ENCODE assay signal across 23 mouse cellular contexts in genomic region chr19:48371787-48372186, GRCm38 (mm10).
"Had no signal": no experiment of that assay in that cellular context is flagged by ENCODE, and none has a peak within 500 bp of the region (broad histone marks: within the 10 kb centered on the region; RNA-seq: fewer than 3 reads in every experiment).

No protein-coding gene starts in this region.

- H3K27ac ChIP-seq: heart, adult 2 months; heart, embryonic 13.5 days; heart, embryonic 15.5 days; hindbrain, embryonic 13.5 days; hindbrain, embryonic 15.5 days; hindbrain, postnatal 0 days; limb, embryonic 13.5 days; limb, embryonic 15.5 days; liver, embryonic 12.5 days; liver, embryonic 14.5 days had no signal

- H3K9ac ChIP-seq: forebrain, postnatal 0 days; heart, embryonic 13.5 days; heart, embryonic 15.5 days; hindbrain, embryonic 13.5 days; hindbrain, embryonic 15.5 days; limb, embryonic 13.5 days; limb, embryonic 15.5 days; liver, embryonic 12.5 days; liver, embryonic 14.5 days had no signal

- H3K4me1 ChIP-seq: heart, embryonic 13.5 days; heart, embryonic 15.5 days; limb, embryonic 13.5 days; limb, embryonic 15.5 days; liver, embryonic 12.5 days had no signal

- H3K27me3 ChIP-seq: heart, embryonic 15.5 days; hindbrain, embryonic 13.5 days; hindbrain, embryonic 15.5 days; limb, embryonic 13.5 days; limb, embryonic 15.5 days; liver, embryonic 12.5 days had no signal

- H3K4me3 ChIP-seq: heart, adult 2 months; heart, embryonic 13.5 days; heart, embryonic 15.5 days; hindbrain, embryonic 13.5 days; hindbrain, embryonic 15.5 days; limb, embryonic 13.5 days; limb, embryonic 15.5 days; liver, embryonic 12.5 days had no signal

- H3K4me2 ChIP-seq: heart, embryonic 11.5 days; heart, embryonic 13.5 days; heart, embryonic 15.5 days; hindbrain, embryonic 13.5 days; hindbrain, embryonic 15.5 days; limb, embryonic 13.5 days; limb, embryonic 15.5 days; liver, embryonic 12.5 days had no signal

- H3K9me3 ChIP-seq: heart, embryonic 13.5 days; heart, embryonic 15.5 days; hindbrain, embryonic 13.5 days; hindbrain, embryonic 15.5 days; limb, embryonic 13.5 days; limb, embryonic 15.5 days; liver, embryonic 12.5 days had no signal

- DNase-seq: forebrain, postnatal 0 days; gastrocnemius, postnatal 14 days; gastrocnemius, postnatal 36 days; heart, adult 2 months; heart, postnatal 14 days; heart, postnatal 36 days; kidney, adult 11 months; kidney, adult 8-10 months; kidney, postnatal 36 days; layer of hippocampus, adult 9-11 months; layer of hippocampus, postnatal 36 days; left cerebral cortex, postnatal 4 days had no signal

- H3K36me3 ChIP-seq: heart, embryonic 13.5 days; heart, embryonic 15.5 days; hindbrain, embryonic 13.5 days; hindbrain, embryonic 15.5 days; limb, embryonic 13.5 days; limb, embryonic 15.5 days; liver, embryonic 12.5 days had no signal

- ATAC-seq: forebrain, postnatal 0 days; hindbrain, postnatal 0 days; intestine, embryonic 16.5 days; liver, embryonic 12.5 days had no signal
